Mouse (Mus musculus): ENCODE data around the gene F7. TPM values are rescaled to one million over a fixed set of nuclear protein-coding genes. Genes with fewer than 3 reads are reported as not detected.

Gene F7
- total and polyA plus RNA-seq, 3 experiments: not detected

- no peaks in the 10 kb centered on the region for H3K9me3 ChIP-seq (replicated peaks; ENCODE audit: insufficient read depth, low read length)
- H3K79me2 ChIP-seq (ENCODE audit: control insufficient read depth, insufficient read depth, low read length, poor library complexity): no peaks in the 10 kb centered on the region
- no peak overlapping the region for H3K4me3 ChIP-seq (ENCODE audit: control insufficient read depth in 1 of 2, insufficient read depth in 1 of 2, low read depth in 2 of 2, low read length in 2 of 2)
- no peaks in the 10 kb centered on the region for H3K4me1 ChIP-seq (ENCODE audit: control insufficient read depth in 1 of 2, insufficient read depth in 2 of 2, low read length in 2 of 2)
- no peak for TF ChIP-seq POLR2A (IDR thresholded peaks at IDR 0.05; ENCODE audit: control insufficient read depth in 1 of 2, insufficient read depth in 1 of 2, low read depth in 1 of 2, low read length in 2 of 2, poor library complexity in 1 of 2)
- TF ChIP-seq POLR2AphosphoS5 (IDR thresholded peaks at IDR 0.05; ENCODE audit: borderline replicate concordance, low read depth, low read length): no peak
- no peak for TF ChIP-seq MAZ (IDR thresholded peaks at IDR 0.05; ENCODE audit: low read depth, low read length)
- no peak for TF ChIP-seq TBP (IDR thresholded peaks at IDR 0.05; ENCODE audit: low read depth, low read length)
- no peak for TF ChIP-seq SIN3A (IDR thresholded peaks at IDR 0.05; ENCODE audit: low read length)
- no peak for TF ChIP-seq MAX (IDR thresholded peaks at IDR 0.05; ENCODE audit: low read length)
- TF ChIP-seq POLR2AphosphoS2 (IDR thresholded peaks at IDR 0.05; ENCODE audit: low read length): no peak
- no peak for TF ChIP-seq ELF1 (IDR thresholded peaks at IDR 0.05; ENCODE audit: low read depth, low read length)
- no peak overlapping the region for H3K9ac ChIP-seq (ENCODE audit: control insufficient read depth, low read depth, low read length, poor library complexity, severe bottlenecking)
- DNase-seq (ENCODE audit: low read depth, low spot score): no peak
- no peaks in the 10 kb centered on the region for H3K36me3 ChIP-seq (ENCODE audit: control insufficient read depth in 1 of 2, insufficient read depth in 2 of 2, low read length in 2 of 2)
- no peak overlapping the region for H3K27ac ChIP-seq (ENCODE audit: control insufficient read depth, low read depth, low read length)
- peaks cover 2 to 6% of the 10 kb centered on the region in 2 experiments; a peak in 3 of 4 replicates for H3K27me3 ChIP-seq (ENCODE audit: control insufficient read depth in 1 of 2, insufficient read depth in 2 of 2, low read length in 2 of 2)
Observed at GRCm38 (mm10) chr8:13019560-13019959, 6.3 kb upstream of the F7 start.

- Histone ChIP-seq H3K9me3 (replicated peaks; ENCODE audit: insufficient read depth, low read length) (no peaks in the 10 kb centered on the region), H3K4me1 (ENCODE audit: control insufficient read depth in 1 of 2, insufficient read depth in 2 of 2, low read length in 2 of 2) (no peaks in the 10 kb centered on the region), H3K4me3 (ENCODE audit: control insufficient read depth in 1 of 2, insufficient read depth in 1 of 2, low read depth in 2 of 2, low read length in 2 of 2) (no peak overlapping the region), H3K27ac (ENCODE audit: control insufficient read depth, low read depth, low read length) (no peak overlapping the region), H3K79me2 (ENCODE audit: control insufficient read depth, insufficient read depth, low read length, poor library complexity) (no peaks in the 10 kb centered on the region), H3K9ac (ENCODE audit: control insufficient read depth, low read depth, low read length, poor library complexity, severe bottlenecking) (no peak overlapping the region), H3K27me3 (ENCODE audit: control insufficient read depth in 1 of 2, insufficient read depth in 2 of 2, low read length in 2 of 2) (peaks cover 11 to 12% of the 10 kb centered on the region in 2 experiments), H3K36me3 (ENCODE audit: control insufficient read depth in 1 of 2, insufficient read depth in 2 of 2, low read length in 2 of 2) (no peaks in the 10 kb centered on the region)
- DNase-seq (ENCODE audit: low read depth, low spot score): no peak
- TF ChIP-seq NRF1 (IDR thresholded peaks at IDR 0.05; ENCODE audit: insufficient read depth, low read depth, low read length, poor library complexity, severe bottlenecking): no peak
- TF ChIP-seq KAT2A (conservative IDR thresholded peaks at IDR 0.05; ENCODE audit: low read depth, low read length): no peak
- no peak for TF ChIP-seq JUND (IDR thresholded peaks at IDR 0.05; ENCODE audit: low read depth, low read length)
Observed at GRCm38 (mm10) chr8:13021830-13022229, 4.0 kb upstream of the F7 start.

- Histone ChIP-seq H3K36me3 (ENCODE audit: control insufficient read depth in 1 of 2, insufficient read depth in 2 of 2, low read length in 2 of 2) (no peaks in the 10 kb centered on the region), H3K79me2 (ENCODE audit: control insufficient read depth, insufficient read depth, low read length, poor library complexity) (no peaks in the 10 kb centered on the region), H3K27me3 (ENCODE audit: control insufficient read depth in 1 of 2, insufficient read depth in 2 of 2, low read length in 2 of 2) (peaks cover 15% of the 10 kb centered on the region in 2 experiments), H3K4me3 (ENCODE audit: control insufficient read depth in 1 of 2, insufficient read depth in 1 of 2, low read depth in 2 of 2, low read length in 2 of 2) (no peak overlapping the region), H3K27ac (ENCODE audit: control insufficient read depth, low read depth, low read length) (no peak overlapping the region), H3K4me1 (ENCODE audit: control insufficient read depth in 1 of 2, insufficient read depth in 2 of 2, low read length in 2 of 2) (no peaks in the 10 kb centered on the region), H3K9me3 (replicated peaks; ENCODE audit: insufficient read depth, low read length) (no peaks in the 10 kb centered on the region), H3K9ac (ENCODE audit: control insufficient read depth, low read depth, low read length, poor library complexity, severe bottlenecking) (no peak overlapping the region)
- DNase-seq (ENCODE audit: low read depth, low spot score): no peak
- no peak for TF ChIP-seq ZMIZ1 (IDR thresholded peaks at IDR 0.05; ENCODE audit: low read depth, low read length)
- TF ChIP-seq CHD2 (IDR thresholded peaks at IDR 0.05; ENCODE audit: low read length): no peak
- no peak for TF ChIP-seq MAFK (IDR thresholded peaks at IDR 0.05; ENCODE audit: borderline replicate concordance, low read depth, low read length)
- no peak for TF ChIP-seq TAL1 (IDR thresholded peaks at IDR 0.05; ENCODE audit: low read length)
- no peak for TF ChIP-seq ZNF384 (IDR thresholded peaks at IDR 0.05; ENCODE audit: low read depth, low read length)
- no peak for TF ChIP-seq CHD1 (IDR thresholded peaks at IDR 0.05; ENCODE audit: low read depth, low read length)
- no peak for TF ChIP-seq POLR2A (IDR thresholded peaks at IDR 0.05; ENCODE audit: control insufficient read depth in 1 of 2, insufficient read depth in 1 of 2, low read depth in 1 of 2, low read length in 2 of 2, poor library complexity in 1 of 2)
- no peak for TF ChIP-seq USF1 (IDR thresholded peaks at IDR 0.05; ENCODE audit: low read depth, low read length)
- no peak for TF ChIP-seq GATA1 (IDR thresholded peaks at IDR 0.05; ENCODE audit: low read depth, low read length)
- TF ChIP-seq BHLHE40 (IDR thresholded peaks at IDR 0.05; ENCODE audit: borderline replicate concordance, low read depth, low read length): no peak
Observed at GRCm38 (mm10) chr8:13027615-13028014, 1.8 kb downstream of the F7 start.

Data from MEL (cell line).